Mouse (Mus musculus): ENCODE results near the gene Tes3-ps.

The Tes3-ps gene

DNA sequence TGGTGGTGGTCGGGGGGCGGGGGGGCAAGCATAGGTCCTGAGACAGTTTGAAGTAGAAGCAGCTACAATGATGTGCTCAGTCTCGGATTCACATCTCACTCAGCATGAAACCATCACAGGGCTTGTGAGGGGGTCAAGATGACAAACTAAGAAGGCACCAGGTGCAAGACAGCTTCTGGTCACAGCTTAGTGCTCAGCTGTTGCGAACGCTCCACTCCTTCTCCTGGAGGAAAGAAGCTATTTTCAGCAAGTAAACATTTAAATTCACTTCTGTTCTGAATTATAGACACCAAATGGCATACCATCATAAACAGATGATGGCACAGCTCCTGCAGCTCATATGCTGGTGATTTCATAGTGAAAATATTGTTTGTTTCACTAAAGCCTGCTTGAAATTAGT lies 7.7 kb upstream of the Tes3-ps start:
- intact Hi-C loops (cut with DNase I) = no loop called here

GRCm38 (mm10) chr13:49504510-49504909 lies 11.4 kb downstream of the Tes3-ps start, which contains the start of gene Ecm2:
TSS of gene Ecm2 (plus strand) at chr13:49504810.
- intact Hi-C loops (cut with DNase I) = no loop called here

DNA sequence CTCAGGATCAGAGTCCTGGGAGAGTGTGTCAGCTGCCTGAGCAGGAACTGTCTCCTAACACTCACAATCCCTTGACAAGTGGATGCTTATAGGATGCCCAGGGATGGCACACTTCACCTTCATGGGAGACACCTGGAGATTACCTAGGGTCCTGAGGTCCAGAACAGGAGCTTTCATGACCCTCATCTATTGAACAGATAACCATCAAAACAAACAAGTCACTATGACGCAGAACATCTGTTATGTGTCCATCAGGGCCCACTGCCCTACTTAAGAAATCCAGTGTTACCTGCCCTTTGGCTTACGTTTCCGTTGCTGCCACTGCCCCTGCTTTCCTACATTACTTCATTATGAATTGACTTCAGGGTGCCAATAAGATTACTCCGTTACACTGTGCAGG lies 12.7 kb downstream of the Tes3-ps start:
- intact Hi-C loops (cut with DNase I) = no loop called here

- intact Hi-C loops (cut with DNase I) = no loop called here
These were observed 14.1 kb downstream of the Tes3-ps start for GRCm38 (mm10) chr13:49507176-49507575.

- intact Hi-C loops (cut with DNase I) = no loop called here
These were observed 25.6 kb downstream of the Tes3-ps start for GRCm38 (mm10) chr13:49518761-49519160.

GRCm38 (mm10) chr13:49526235-49526634 lies 33.1 kb downstream of the Tes3-ps start:
- intact Hi-C loops (cut with DNase I) = no loop called here

GRCm38 (mm10) chr13:49530636-49531035 lies 37.5 kb downstream of the Tes3-ps start:
- intact Hi-C loops (cut with DNase I) = no loop called here

- intact Hi-C loops (cut with DNase I) = no loop called here
These were observed 43.8 kb downstream of the Tes3-ps start for GRCm38 (mm10) chr13:49536946-49537345.

DNA sequence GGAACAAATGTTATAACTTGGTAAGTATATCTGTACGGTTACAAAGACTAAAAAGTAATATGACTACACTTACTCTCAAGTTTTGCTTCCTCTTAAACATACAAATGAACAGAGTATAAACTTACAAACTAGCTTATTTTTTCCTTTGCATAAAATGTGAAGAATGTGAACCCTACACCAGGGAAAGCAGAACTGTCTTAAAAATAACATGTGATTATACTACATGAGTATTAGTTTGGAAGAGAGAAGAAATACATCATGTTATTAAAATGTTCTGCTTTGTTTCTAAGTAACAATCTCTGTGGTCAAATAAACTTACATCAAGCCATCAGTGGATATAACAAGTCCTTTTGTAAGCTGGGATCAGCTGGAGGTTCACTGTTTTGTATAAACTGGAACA lies 45.6 kb downstream of the Tes3-ps start:
- intact Hi-C loops (cut with DNase I) = no loop called here

DNA sequence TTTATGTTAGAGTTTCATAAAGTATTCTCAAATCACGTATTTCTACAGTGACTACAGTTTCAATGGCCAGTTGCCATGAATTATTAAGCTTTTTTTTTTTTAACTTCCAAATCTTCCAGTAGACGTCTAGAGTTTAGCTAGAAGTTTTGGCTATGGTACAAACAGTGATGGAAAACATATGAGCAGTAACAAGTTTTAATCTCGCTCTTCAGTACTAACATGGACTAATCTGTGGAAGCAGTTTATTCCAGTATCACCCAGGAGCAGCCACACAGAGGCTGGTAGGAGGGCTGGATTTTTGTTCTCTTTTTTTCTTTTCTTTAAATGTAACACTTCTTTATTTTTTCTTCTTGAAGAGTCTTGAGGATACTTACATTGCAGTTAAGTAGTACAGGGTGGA lies 51.2 kb downstream of the Tes3-ps start, which contains the start of gene Aspn:
Aspn (plus strand) TSS at position 165 of the 400 bp plus-strand sequence.
- intact Hi-C loops (cut with DNase I) = no loop called here

DNA sequence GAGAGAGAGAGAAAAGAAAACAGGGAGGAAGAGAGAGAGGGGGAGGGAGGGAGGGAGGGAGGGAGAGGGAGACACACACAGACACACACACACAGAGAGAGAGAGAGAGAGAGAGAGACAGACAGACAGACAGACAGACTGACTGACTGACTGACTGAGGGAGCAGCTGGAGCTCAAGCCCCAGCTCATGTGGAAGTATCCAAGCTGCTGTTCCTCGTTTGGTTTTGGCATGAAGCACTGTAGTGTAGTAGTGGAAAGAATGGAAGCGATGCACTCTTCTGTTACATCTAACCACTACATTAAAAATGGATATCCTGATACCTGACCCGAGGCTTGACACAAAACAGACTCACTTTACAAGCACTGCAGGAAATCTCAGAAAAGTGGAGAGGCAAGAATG lies 52.5 kb downstream of the Tes3-ps start:
- intact Hi-C loops (cut with DNase I) = no loop called here
